Mouse (Mus musculus) embryonic fibroblast, embryonic 13.5 days (primary cell): Measurements from ENCODE around the gene Ift140. TPM values are rescaled to one million over a fixed set of nuclear protein-coding genes. Genes with fewer than 3 reads are reported as not detected.

Source experiments
- H3K27ac ChIP-seq: 2 replicates; pipeline ENCODE4 v1.5.1; 2012; ENCODE audit warnings: low read length, control low read depth, inconsistent platforms; ENCODE audit not compliant: insufficient read depth
- H3K4me1 ChIP-seq: 2 replicates; pipeline ENCODE4 v1.6.1; 2011; ENCODE audit warnings: low read length; ENCODE audit not compliant: control insufficient read depth, insufficient read depth
- H3K4me3 ChIP-seq: 2 replicates; pipeline ENCODE4 v1.5.1; 2011; ENCODE audit warnings: mild to moderate bottlenecking, control low read depth, low read length; ENCODE audit not compliant: insufficient read depth
- CTCF ChIP-seq: IDR thresholded peaks from 2 replicates; pipeline ENCODE4 v1.5.1; 2011; ENCODE audit warnings: mild to moderate bottlenecking, control low read depth, low read length, moderate library complexity, borderline replicate concordance; ENCODE audit not compliant: insufficient read depth
- POLR2A ChIP-seq: IDR thresholded peaks from 2 replicates; pipeline ENCODE4 v1.6.1; 2011; ENCODE audit warnings: low read depth, mild to moderate bottlenecking, control low read depth, low read length, moderate library complexity
- polyA plus RNA-seq: library from polyadenylated mRNA; stranded (reverse); fragments of >200 nt; gene quantifications from 2 replicates; pipeline ENCODE4 v1.2.4, GENCODE M21; 2011; ENCODE audit warnings: low read depth; ENCODE audit not compliant: missing spikeins, insufficient read length

The Ift140 gene
- polyA plus RNA-seq, 1 experiment: 17.8 TPM

DNA sequence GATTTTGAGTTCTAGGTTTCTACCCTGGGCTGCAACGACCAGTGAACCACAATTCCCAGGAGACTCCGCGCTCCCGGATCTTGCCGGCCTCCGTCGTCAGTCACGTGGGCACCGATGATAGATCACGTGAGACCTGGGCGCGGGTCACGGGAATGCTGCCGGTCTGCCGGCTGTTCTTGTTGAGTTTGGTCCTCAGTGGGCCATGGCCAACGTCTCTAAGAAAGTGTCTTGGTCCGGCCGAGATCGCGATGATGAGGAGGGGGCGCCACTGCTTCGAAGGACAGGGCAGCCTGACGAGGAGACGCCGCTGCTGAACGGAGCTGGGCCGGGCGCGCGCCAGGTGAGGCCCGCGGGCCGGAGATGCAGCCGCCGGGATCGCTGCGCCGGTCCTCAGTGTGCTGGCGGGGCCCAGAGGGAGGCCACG lies 117.4 kb downstream of the Ift140 start, which contains the start of gene Clcn7:
Clcn7 (plus strand) TSS at position 117 of the 424 bp plus-strand sequence.
- TF ChIP-seq CTCF (no peak), POLR2A (peak; percentile 86)
- peak within 1 kb of the TSS; percentile 98 for H3K4me3 ChIP-seq
- H3K27ac ChIP-seq: no peak within 1 kb of the TSS
- peaks cover 7% of the 10 kb centered on the region for H3K4me1 ChIP-seq

DNA sequence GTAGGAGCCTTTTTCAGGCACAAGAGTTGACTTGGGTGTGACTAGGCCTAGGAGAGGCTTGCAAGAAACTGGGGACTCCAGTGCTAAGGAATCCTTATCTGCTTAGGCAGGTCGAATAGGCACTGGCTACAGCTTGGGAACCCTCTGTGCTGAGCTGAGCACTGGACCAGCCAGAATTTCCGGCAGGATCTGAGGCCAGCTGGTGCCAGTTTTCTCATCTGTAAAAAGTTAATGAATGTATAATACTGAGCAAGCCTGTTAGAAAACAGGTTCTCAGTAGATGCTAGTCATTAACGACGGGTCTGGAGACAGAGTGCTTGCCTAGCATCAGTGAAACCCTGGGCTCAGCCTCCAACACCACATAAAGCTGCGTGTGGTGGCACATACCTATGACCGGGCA lies 119.7 kb downstream of the Ift140 start:
- Histone ChIP-seq H3K4me1 (peaks cover 7% of the 10 kb centered on the region), H3K27ac (no peak overlapping the region), H3K4me3 (no peak overlapping the region)
- TF ChIP-seq CTCF: no peak
- no peak for TF ChIP-seq POLR2A

DNA sequence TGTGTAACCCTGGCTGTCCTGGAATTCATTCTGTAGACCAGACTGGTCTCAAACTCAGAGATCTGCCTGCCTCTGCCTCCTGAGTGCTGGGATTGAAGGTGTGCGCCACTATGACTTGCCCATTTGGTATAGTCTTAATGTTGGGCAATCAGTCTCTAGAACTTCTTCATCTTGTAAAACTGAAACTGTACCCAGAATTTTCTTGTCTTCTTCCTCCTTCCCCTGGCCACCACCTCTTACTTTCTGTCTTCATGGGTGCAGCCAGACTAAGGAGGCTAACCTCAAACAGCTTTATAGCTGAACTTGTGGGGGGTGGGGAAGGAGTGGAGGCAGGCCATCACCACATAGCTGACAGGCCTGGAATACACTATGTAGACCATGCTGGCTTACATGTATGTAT lies 122.9 kb downstream of the Ift140 start:
- no peak for TF ChIP-seq CTCF
- no peak for TF ChIP-seq POLR2A
- Histone ChIP-seq H3K4me1 (peaks cover 7% of the 10 kb centered on the region), H3K27ac (no peak overlapping the region), H3K4me3 (no peak overlapping the region)

- Histone ChIP-seq H3K27ac (no peak overlapping the region), H3K4me3 (no peak overlapping the region), H3K4me1 (peaks cover 2% of the 10 kb centered on the region; the same call in 1 of the 2 replicates)
- TF ChIP-seq CTCF (no peak), POLR2A (no peak)
These were observed 124.1 kb downstream of the Ift140 start for GRCm38 (mm10) chr17:25139960-25140359.

Other genes with a start within 250 kb of the Ift140 start
- gene Meiob, start 211.8 kb upstream of the Ift140 start, polyA plus RNA-seq: not detected in 2 replicates
- 14.3 and 18.9 TPM in 2 replicates for gene Hagh, start 175.9 kb upstream of the Ift140 start, polyA plus RNA-seq
- gene Fahd1, start 165.7 kb upstream of the Ift140 start, polyA plus RNA-seq: 9.3 and 11.5 TPM in 2 replicates
- not detected in 2 replicates for gene Igfals, start 150.1 kb upstream of the Ift140 start, polyA plus RNA-seq
- 22.2 and 25.6 TPM in 2 replicates for gene Nubp2, start 129.7 kb upstream of the Ift140 start, polyA plus RNA-seq
- 15.5 and 17.4 TPM in 2 replicates for gene Spsb3, start 129.4 kb upstream of the Ift140 start, polyA plus RNA-seq
- 12.4 and 14.7 TPM in 2 replicates for gene Eme2, start 121.0 kb upstream of the Ift140 start, polyA plus RNA-seq
- 25.5 and 28.7 TPM in 2 replicates for gene Mrps34, start 121.0 kb upstream of the Ift140 start, polyA plus RNA-seq
- 2.7 and 4.7 TPM in 2 replicates for gene Nme3, start 119.6 kb upstream of the Ift140 start, polyA plus RNA-seq
- gene Mapk8ip3, start 79.1 kb upstream of the Ift140 start, polyA plus RNA-seq: 61.9 and 72.0 TPM in 2 replicates
- 90.5 and 109 TPM in 2 replicates for gene Jpt2, start 55.4 kb upstream of the Ift140 start, polyA plus RNA-seq
- gene Cramp1l, start 297 bp upstream of the Ift140 start, polyA plus RNA-seq: 14.3 and 14.5 TPM in 2 replicates
- gene Tmem204, start 67.5 kb downstream of the Ift140 start, polyA plus RNA-seq: 0.63 and 1.0 TPM in 2 replicates
- 9.5 and 18.7 TPM in 2 replicates for gene Telo2, start 99.9 kb downstream of the Ift140 start, polyA plus RNA-seq
- not detected in 2 replicates for gene Ptx4, start 104.7 kb downstream of the Ift140 start, polyA plus RNA-seq
- gene Clcn7, start 117.3 kb downstream of the Ift140 start, polyA plus RNA-seq: 35.8 and 36.2 TPM in 2 replicates
- gene Ccdc154, start 146.4 kb downstream of the Ift140 start, polyA plus RNA-seq: 0.20 and 0.21 TPM in 2 replicates
- not detected in 2 replicates for gene Gm38655, start 159.4 kb downstream of the Ift140 start, polyA plus RNA-seq
- 12.3 and 12.6 TPM in 2 replicates for gene BC003965, start 168.5 kb downstream of the Ift140 start, polyA plus RNA-seq
- gene Unkl, start 172.3 kb downstream of the Ift140 start, polyA plus RNA-seq: 10.1 and 12.3 TPM in 2 replicates
- gene Gnptg, start 224.0 kb downstream of the Ift140 start, polyA plus RNA-seq: 13.9 and 16.1 TPM in 2 replicates
- gene Tsr3, start 224.1 kb downstream of the Ift140 start, polyA plus RNA-seq: 17.9 and 19.8 TPM in 2 replicates
- not detected in 2 replicates for gene Baiap3, start 240.3 kb downstream of the Ift140 start, polyA plus RNA-seq